Mouse (Mus musculus) left cerebral cortex, adult 2 months (tissue): ENCODE results near the gene Kdf1. TPM values are rescaled to one million over a fixed set of nuclear protein-coding genes. Genes with fewer than 3 reads are reported as not detected.

Source experiments
- DNase-seq, 2 experiments: peaks; one replicate each; pipeline ENCODE4 v3.0.0; 2021 to 2022; ENCODE audit warnings: low spot score in 2 of 2, mixed read lengths in 1 of 2; ENCODE audit errors: extremely low spot score in 1 of 2
- H3K27ac ChIP-seq: fragments of 200-600 bp; 2 replicates; pipeline ENCODE4 v1.8.1; 2022
- H3K4me3 ChIP-seq: fragments of 200-600 bp; 2 replicates; pipeline ENCODE4 v1.8.1; 2022
- CTCF ChIP-seq: fragments of 200-600 bp; IDR thresholded peaks from 2 replicates; pipeline ENCODE4 v1.8.1; 2022; ENCODE audit warnings: antibody characterized with exemption, mild to moderate bottlenecking, moderate library complexity
- intact Hi-C: fragments of 180-260 bp; cut with DNase I; formaldehyde crosslinking; loops from one replicate; pipeline ENCODE4 v1.15.1; 2025
- microRNA-seq, 2 experiments: library from miRNA; unstranded; fragments of <30 nt; microRNA quantifications; one replicate each; pipeline ENCODE4 v1.2.0; 2021
- total RNA-seq, 2 experiments: library from RNA; stranded (reverse); gene quantifications; 2 replicates each; pipeline ENCODE4 v1.2.3; 2021

Gene Kdf1
- total RNA-seq, 2 experiments from 2014 or later = 0.28 TPM; not detected in 1

GRCm38 (mm10) chr4:133569291-133570065 is 50.7 kb downstream of the Kdf1 start:
- no peak for TF ChIP-seq CTCF
- no peak for DNase-seq
- intact Hi-C loops = no loop called here
- no peak overlapping the region for H3K4me3 ChIP-seq
- no peak overlapping the region for H3K27ac ChIP-seq

GRCm38 (mm10) chr4:133570066-133570466 is 51.3 kb downstream of the Kdf1 start:
- DNase-seq = no peak
- no peak for TF ChIP-seq CTCF
- intact Hi-C loops = no loop called here
- no peak overlapping the region for H3K4me3 ChIP-seq
- H3K27ac ChIP-seq = no peak overlapping the region

GRCm38 (mm10) chr4:133574070-133574842 is 55.5 kb downstream of the Kdf1 start, which contains the start of gene Gpatch3:
Gene Gpatch3 (plus strand): TSS chr4:133574745.
- TF ChIP-seq CTCF = peak; percentile 23; the same call in 1 of the 2 replicates
- Histone ChIP-seq H3K27ac (peak within 1 kb of the TSS; percentile 58), H3K4me3 (peak within 1 kb of the TSS; percentile 60)
- intact Hi-C loops = no loop called here
- peak; percentile 89 for DNase-seq

- DNase-seq = no peak
Observed at GRCm38 (mm10) chr4:133574843-133575202, 56.1 kb downstream of the Kdf1 start.

GRCm38 (mm10) chr4:133577983-133578382 is 59.2 kb downstream of the Kdf1 start:
- H3K4me3 ChIP-seq = no peak overlapping the region
- intact Hi-C loops = no loop called here
- no peak for TF ChIP-seq CTCF
- no peak overlapping the region for H3K27ac ChIP-seq
- no peak for DNase-seq

More at GRCm38 (mm10) chr4:133574843-133575202, 56.1 kb downstream of the Kdf1 start:
- intact Hi-C loops = no loop called here
- H3K27ac ChIP-seq = peak overlapping the region; percentile 58
- TF ChIP-seq CTCF = no peak
- H3K4me3 ChIP-seq = peak overlapping the region; percentile 60

Small RNA genes within 50 kb of the gene (microRNA-seq; reads per million reads assigned to microRNA genes)
- 0 reads per million in 2 experiments for gene Gm23158

Other genes with a start within 250 kb of the Kdf1 start
- gene Tmem222, start 241.2 kb upstream of the Kdf1 start, total RNA-seq = 10 to 100 TPM; 87.3 to 91.2 TPM
- gene Wdtc1, start 165.5 kb upstream of the Kdf1 start, total RNA-seq = 10 to 100 TPM; 59.7 to 60.6 TPM
- gene Slc9a1, start 149.3 kb upstream of the Kdf1 start, total RNA-seq = 10 to 100 TPM; 49.8 to 53.0 TPM
- gene Tent5b, start 38.8 kb upstream of the Kdf1 start, total RNA-seq = not detected
- gene Trnp1, start 20.4 kb upstream of the Kdf1 start, total RNA-seq = 100 to 1,000 TPM; 156 to 160 TPM
- gene Nudc, start 27.0 kb downstream of the Kdf1 start, total RNA-seq = 100 to 1,000 TPM; 143 to 156 TPM
- gene Nr0b2, start 34.4 kb downstream of the Kdf1 start, total RNA-seq = not detected
- gene Gpatch3, start 55.8 kb downstream of the Kdf1 start, total RNA-seq = 1 to 10 TPM; 8.5 to 8.7 TPM
- gene Gpn2, start 65.4 kb downstream of the Kdf1 start, total RNA-seq = 10 to 100 TPM in 1 of 2 experiments, 1 to 10 TPM in 1; 9.4 to 12.3 TPM
- gene Sfn, start 83.2 kb downstream of the Kdf1 start, total RNA-seq = 1 to 10 TPM; 1.7 to 2.6 TPM
- 10 to 100 TPM; 33.2 to 36.8 TPM for gene Zdhhc18, start 131.2 kb downstream of the Kdf1 start, total RNA-seq
- 1 to 10 TPM; 7.9 to 8.1 TPM for gene Pigv, start 153.7 kb downstream of the Kdf1 start, total RNA-seq
- 10 to 100 TPM; 90.9 to 98.6 TPM for gene Arid1a, start 237.8 kb downstream of the Kdf1 start, total RNA-seq